Mouse (Mus musculus): ENCODE results near the gene Lcorl.
"Not testable (repeated sequence)": the region's sequence is repeated elsewhere in the genome, so short reads cannot be mapped to it uniquely, and the experiment has no call there.

The Lcorl gene

DNA sequence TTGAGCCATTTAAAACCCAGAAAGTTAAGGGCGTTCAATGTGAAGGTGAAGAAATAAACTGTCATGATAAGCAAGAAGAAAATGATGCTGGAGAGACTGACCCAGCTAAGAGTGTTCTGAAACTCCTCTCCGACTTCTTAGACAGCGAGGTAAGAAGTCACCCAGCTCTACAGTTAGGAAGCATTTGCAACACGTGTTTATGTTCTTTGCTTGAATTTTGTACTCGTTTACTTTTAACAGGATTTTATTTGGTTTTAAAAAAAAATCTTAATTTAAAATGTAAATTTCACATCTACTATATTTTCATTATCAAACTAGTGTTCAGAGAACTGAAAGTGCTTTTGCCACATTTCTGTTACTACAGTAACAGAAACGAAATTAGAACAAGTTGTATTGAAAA lies 165.7 kb downstream of the Lcorl start:
- DNase-seq: no peak

- no peak for DNase-seq
Observed at GRCm38 (mm10) chr5:45690802-45691201, 166.6 kb downstream of the Lcorl start.

DNA sequence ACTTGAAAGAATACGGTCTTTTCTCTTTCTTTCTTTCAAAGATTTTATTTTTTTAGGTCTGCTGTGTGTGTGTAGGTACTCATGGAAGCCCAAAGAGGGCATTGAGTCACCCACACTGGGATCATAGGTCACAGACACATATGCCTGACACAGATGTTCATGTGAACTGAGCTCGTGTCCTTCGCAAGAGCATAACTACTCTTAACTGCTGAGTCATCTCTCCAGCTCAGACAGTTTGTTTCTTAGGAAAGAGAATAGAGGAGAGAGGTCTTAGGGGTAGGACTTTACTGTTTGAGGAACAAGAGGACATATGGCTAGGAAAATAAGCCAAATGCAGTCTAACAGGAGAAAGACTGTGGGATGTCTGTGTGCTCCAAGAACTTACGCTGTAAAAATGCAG lies 168.3 kb downstream of the Lcorl start:
- no peak for DNase-seq

DNA sequence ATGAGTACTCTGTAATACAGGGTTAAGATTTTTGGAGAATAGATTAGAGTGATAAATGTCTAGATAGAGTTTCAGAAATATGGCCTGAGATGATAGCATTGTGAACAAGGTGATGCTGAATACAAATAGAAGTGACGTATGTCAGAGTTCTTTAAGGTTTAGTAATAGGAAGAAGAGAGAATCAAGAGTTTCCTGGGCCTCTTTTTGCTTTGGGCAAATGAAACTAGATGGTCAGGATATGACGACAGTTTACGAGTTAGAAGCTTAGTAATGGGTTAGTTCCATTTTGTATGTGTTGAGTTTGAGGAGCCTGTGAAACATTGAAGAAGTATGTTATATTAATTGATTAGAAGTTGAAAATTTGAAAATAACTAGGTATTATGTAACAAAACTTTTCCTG lies 171.2 kb downstream of the Lcorl start:
- DNase-seq: no peak

GRCm38 (mm10) chr5:45685243-45685642 lies 172.2 kb downstream of the Lcorl start:
- no peak for DNase-seq

- no peak for DNase-seq
Observed at GRCm38 (mm10) chr5:45683388-45683787, 174.0 kb downstream of the Lcorl start.

- DNase-seq: no peak
Observed at GRCm38 (mm10) chr5:45679955-45680354, 177.5 kb downstream of the Lcorl start.

DNA sequence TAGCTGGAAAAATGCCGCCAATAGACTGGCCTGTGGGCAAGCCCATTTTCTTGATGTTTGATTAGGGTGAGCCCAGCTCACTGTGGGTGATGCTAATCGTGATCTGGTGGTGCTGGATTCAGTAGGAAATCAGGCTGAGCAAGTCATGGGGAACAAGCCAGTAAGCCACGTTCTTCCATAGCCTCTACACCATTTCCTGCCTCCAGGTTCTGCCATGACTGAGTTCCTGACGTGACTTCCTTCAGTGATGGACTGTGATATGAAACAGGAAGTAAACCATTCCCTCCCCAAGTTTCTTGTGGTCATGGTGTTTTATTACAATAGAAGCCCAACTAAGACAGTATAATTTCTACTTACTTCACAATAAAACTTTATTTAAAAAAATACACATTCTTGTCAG lies 179.8 kb downstream of the Lcorl start:
- DNase-seq: no peak

- no peak for DNase-seq
Observed at GRCm38 (mm10) chr5:45675032-45675431, 182.4 kb downstream of the Lcorl start.

DNA sequence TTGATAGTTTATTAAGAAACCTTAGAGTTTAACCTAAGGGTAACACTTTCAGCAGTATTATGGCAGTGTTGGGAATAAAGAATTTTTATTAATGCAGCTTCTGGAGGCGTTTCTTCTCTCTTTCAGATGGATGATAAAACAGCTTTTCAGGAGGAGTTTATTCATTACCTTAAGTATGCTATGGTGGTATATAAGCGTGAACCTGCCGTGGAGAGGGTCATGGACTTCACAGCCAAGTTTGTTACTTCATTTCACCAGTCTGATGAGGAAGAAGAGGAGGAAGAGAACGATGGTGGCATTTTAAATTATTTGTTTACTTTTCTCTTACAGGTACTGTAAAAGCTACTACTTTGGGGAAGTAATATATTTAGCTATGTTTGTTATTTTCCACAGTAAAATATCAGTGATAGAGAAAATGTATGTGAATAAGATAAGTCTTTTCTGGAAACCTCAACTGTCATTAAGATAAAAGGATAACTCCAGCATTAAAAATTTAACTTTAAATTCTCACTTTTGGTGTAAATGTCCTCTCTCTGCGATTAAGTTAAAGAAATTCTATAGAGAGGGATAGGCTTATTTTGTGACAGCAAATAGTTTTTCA lies 186.4 kb downstream of the Lcorl start:
- no peak for DNase-seq

GRCm38 (mm10) chr5:45670280-45670670 lies 187.1 kb downstream of the Lcorl start:
- DNase-seq: no peak

- peak; percentile 98 for DNase-seq
Observed at GRCm38 (mm10) chr5:45669598-45670279, 187.7 kb downstream of the Lcorl start, which contains the start of gene Ncapg. Ncapg (plus strand) TSS chr5:45669919.

DNA sequence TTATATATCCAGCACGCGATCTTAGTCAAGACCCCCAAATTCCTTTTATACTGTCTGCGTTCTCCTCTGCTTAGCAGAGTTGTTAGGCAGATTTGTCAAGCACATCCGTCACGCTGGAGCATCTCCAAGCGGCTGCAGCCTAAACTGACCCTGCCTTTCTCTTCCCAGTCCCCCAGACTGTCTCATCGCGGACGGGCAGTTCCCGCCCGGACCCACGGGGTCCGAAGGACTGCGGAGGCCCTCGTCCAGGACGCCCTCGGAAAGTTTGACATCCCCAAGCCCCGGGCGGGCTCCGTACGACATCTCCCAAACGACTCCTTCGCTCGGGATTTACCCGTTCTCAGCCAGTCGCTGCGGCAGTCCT lies 188.2 kb downstream of the Lcorl start:
- DNase-seq: no peak

GRCm38 (mm10) chr5:45668831-45669230 lies 188.6 kb downstream of the Lcorl start:
- no peak for DNase-seq

DNA sequence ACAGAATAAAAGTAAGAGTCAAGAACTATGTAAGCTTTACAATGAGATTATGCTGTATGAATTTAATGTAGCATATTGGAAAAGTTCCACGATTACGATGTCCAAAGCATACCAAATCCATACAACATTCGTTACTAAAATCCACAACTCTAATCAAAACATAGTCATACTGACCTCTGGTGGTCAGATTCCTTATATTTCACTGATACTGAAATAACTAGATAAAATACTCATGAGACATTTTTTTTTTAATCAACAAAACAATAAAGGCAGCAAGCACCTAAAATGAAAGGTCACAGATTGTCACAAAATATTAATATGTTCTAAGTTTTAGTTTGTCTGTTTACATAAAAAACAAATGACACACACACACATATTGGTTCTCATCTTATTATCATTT lies 189.1 kb downstream of the Lcorl start:
- no peak for DNase-seq

DNA sequence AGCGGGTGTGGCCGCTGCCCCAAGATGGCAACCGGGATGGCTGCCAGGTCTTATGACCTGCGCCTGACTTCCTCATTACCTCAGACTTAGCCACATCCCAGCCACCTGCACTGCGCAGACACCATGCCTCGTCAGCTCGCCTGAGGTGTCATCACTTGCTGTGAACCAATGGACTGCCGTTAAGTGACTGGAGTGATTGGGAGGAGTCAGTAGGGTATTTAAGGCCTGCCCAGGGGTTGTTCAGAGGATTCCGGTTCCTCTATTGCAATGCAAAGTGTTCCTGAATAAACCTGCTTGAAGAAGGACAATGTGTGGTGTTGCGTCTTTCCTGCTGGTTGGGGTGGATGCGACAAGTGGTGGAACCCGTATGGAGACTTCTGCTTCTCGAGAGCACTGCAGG lies 199.0 kb downstream of the Lcorl start:
- DNase-seq: not testable (repeated sequence)

- DNase-seq: no peak
Observed at GRCm38 (mm10) chr5:45651026-45651703, 206.2 kb downstream of the Lcorl start.
